Mouse (Mus musculus): Measurements from ENCODE around the gene D330020A13Rik.
"Not testable (repeated sequence)": the region's sequence is repeated elsewhere in the genome, so short reads cannot be mapped to it uniquely, and the experiment has no call there.

Gene D330020A13Rik

DNA sequence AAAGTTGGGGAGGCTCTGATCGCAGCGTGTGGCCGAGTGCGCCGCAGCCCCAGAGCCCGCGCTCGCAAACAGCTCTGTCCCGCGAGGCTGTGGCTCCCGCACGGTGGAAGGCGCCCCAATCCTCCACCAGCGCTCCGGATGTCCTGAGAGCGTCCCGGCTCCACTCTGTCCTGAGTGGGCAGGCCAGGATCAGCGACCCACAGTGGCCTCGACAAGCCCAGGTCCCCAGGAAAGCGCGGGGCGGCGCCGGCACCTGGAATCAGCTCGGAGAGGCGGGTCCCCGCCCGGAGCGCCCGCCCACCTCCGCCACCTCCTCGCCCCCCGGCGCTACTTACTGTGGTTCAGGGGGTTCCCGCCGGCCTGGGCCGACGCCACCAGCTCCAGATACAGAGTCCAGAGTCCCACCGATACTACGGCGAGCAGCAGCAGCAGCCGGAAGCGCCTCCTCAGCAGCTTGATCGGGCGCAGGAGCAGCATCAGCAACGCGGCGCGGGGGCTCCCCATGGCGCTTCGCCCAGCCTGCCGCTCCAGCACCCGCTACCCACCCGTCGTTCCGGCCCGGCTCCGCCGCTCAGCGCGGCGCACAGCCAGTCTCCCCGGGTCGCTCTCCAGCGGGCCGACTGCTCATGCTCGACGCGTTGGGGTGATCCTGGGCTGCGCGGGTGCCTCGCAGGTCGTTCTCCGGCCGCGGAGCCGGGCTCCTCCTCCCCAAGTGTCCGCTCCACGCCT lies at the start of gene D330020A13Rik, which contains the start of gene B4galnt3:
TSS of gene D330020A13Rik (plus strand) at position 309 of the 729 bp plus-strand sequence.
TSS of gene B4galnt3 (minus strand) at position 504 of the 729 bp plus-strand sequence.
- peak; percentile 62 for DNase-seq (ENCODE audit: low spot score)

DNA sequence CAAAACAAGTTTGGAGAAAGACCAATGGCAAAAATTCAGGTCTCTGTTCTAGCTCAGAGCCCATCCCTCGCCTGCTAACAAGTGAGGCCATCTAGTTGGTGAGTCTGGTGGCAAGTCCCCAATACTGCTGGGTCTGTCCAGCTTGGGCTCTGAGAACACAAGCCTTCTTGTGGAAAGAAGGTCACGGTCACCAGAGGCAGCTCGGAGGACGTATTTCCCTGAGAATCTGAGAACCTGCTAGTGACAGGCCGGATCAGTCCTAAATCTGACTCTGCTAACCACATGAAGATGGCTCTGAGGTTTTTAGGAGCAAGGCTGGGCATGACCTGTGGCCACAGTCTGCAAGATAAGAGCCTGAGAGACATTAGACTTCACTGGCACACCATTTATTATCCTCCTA lies 47.5 kb upstream of the D330020A13Rik start:
- DNase-seq (ENCODE audit: low spot score), result no peak

DNA sequence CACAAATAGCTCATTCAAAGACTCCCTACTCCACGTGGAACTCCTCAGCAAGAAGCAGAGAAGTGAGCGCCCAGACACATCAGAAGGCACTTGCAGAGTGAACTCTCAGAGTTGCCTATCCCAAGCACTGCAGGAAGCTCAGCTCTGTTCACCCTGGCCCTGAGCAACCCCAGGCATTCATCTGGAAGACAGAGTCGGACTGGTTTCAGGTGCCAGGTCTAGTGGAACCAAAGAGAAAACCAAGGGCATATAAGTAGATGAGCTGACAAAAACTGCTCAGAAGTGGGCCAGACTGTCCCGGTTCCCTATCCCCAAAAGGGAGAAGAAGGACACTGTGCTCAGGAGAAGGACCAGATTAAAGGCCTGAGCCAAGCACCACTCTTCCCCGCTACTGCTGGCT lies 44.3 kb upstream of the D330020A13Rik start:
- DNase-seq (ENCODE audit: low spot score), result no peak

DNA sequence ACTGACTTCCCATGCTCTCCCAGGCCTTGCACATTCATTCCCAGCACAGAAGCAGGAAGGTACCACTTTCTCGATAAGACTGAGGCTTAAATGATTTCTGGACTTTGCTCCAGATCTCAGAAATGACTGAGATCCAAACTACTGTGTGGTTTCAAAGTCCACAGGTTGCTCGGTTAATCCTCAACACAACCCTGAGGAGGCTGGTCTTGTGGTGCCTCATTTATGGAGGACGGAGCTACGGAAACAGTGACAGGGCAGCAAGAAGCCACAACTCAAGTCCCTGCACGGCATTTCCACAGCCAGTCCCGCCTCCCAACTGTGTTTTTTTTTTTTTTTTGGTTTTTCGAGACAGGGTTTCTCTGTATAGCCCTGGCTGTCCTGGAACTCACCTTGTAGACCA lies 43.2 kb upstream of the D330020A13Rik start:
- DNase-seq (ENCODE audit: low spot score), result no peak

DNA sequence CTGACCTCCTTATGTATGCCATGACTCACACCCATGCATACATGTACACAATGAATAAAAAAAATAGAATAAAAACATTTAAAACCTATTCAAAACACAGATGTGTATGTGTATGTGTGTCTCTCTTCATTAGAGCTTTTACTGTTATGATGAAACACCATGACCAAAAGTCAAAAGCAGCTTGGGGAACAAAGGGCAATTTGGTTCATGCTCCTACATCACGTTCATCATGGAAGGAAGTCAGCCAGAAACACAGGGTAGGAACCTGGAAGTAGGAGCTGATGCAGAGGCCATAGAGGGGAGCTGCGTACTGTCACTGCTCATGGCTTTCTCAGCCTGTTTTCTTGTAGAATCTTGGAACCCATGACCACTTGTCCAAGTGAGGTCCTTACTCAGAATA lies 41.4 kb upstream of the D330020A13Rik start:
- DNase-seq (ENCODE audit: low spot score), result no peak

DNA sequence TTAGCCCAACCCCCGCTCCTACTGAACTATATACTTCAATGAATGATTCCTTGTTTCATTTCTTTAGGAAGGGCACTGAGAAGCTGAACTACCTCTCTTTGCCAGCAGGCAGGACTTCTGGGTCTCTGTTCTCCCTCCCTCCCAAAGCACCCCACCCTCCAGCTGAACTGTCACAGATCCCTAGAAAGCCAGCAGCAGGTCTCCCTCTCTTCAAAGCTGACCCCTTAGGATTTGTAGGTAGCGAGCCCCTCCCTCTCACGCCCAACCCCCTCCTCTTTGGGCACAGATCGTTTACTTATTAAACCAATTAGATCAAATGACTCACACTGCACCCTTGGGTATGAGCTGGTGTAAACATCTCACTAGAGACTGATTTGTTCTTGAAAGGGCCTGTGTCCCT lies 39.5 kb upstream of the D330020A13Rik start:
- DNase-seq (ENCODE audit: low spot score), result no peak

DNA sequence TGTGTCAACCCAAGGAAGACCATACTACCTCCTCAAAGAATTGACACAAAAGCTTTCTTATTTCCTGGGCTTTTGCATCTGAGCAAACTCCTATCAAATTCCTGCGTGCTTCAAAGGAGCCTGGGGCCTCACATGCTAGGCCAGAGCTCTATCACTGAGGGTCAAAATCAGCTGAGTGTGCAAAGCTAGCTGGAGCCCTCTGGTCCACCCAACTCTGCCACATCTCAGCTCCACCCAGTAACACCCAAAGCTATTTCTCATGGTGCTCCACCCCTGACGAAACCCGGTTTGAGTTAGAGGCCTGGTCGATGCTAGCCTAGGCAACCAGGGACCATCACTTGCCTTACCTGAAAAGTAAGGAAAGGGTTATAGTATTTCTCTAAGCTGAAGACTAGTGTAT lies 39.0 kb upstream of the D330020A13Rik start:
- no peak for DNase-seq (ENCODE audit: low spot score)

DNA sequence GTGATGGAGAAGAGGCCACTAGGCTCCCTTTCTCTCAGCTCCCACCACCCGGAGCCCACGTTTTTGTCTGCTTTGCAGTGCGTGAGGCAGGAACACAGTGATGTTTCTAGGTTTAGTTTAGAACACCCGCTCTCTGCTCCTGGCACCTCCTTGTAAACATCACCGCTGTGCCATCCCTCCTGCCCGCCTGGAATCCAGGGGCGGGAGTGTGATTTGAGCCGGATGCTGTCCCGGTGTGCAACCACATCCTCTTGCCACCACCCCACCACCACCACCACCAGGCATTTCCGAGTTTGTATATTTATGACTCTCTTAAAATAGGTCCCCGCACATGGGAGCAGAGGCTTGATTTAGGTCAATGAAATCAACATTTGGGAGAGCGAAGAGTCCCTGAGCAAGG lies 38.5 kb upstream of the D330020A13Rik start:
- DNase-seq (ENCODE audit: low spot score), result no peak

DNA sequence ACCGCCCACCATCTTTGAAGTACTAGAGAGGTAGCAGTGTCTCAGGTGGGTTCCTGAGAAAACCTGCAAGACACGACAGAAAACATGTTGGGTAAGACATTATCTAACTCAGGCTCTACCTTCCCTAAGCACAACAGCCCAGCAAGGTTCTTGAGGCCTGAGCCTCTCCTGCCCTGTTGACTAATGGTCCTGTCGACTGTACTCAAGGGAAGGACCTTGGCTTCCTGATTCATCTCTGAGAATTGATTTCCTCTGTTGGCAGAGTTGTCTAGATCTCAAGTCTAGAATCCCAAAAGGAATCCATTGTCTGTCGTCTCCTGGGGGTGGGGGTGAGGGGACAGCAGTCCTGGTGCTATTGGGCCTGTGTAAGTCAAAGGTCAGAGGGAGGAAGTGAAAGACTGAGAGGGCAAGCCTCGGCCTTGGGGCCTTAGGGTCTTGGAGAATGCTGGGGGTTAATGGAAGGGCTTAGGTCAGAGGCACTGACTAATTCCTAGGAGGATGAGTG lies 37.7 kb upstream of the D330020A13Rik start:
- no peak for DNase-seq (ENCODE audit: low spot score)

DNA sequence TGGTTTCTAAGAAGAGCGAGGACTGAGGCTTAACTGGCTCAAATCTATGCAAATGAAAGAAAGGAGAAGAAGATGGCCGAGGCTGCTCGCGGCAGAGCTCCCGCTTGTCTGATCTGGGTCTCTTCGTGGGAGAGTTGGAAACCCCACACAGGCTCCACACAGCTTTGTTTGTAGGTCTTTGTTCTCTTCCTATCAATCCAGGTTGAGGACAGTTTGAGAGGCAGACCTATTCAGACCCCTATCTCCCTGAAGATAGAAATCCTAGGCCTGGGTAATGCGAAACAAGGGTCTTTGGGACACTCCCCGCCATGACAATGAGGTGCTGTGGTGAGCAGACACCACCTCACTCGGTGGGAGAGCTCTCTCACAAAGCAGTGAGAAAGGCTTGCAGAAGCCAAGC lies 34.7 kb upstream of the D330020A13Rik start:
- DNase-seq (ENCODE audit: low spot score), result no peak

DNA sequence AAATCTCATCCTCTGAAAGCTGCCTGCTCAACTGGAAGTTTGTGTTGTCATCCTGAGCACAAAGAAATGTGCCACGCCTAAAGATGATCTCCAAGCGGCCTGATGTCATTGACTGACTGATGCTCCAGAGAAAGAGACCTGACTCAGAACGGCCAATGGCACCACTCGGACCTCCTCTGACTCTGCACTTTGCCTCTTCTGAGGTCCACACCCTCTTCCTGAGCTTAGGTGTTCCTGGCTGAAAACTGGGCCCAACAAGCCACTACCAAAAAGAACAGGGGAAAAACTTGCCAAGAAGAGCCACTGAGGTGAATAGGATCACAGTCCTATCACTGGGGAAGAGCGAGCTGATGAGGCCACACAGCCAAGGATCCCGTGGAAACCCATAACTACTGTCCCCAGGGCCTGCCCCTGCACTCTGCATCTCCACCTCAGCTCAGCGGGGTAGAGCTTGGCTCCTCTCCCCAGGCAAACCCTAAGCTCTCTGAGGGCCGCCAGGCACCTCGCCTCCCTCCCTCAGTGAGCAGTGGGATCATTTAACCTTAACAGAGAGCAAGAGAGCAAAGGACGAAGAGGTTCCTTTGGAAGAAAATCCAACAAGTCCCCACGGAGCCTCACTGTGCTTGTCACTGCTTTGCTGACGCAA lies 31.2 kb upstream of the D330020A13Rik start:
- no peak for DNase-seq (ENCODE audit: low spot score)

DNA sequence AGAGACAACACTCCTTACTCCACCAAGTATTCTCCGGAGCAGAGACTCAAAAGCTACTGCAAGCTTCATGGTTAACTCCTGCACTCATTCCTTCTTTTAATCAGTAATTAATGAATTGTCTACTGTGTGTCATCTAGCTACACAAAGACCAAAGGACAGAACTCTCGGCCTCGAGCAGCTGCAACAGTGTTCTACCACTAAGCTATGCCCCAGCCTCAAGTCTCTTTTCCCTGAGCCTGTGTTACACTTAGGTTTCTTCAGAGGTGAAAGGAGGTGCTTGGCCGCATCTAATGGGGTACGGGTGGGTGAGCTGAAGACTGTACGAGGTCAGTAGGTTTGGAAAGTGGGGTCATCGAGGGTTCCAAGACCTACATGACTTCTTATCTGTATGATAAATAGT lies 30.6 kb upstream of the D330020A13Rik start:
- DNase-seq (ENCODE audit: low spot score), result no peak

DNA sequence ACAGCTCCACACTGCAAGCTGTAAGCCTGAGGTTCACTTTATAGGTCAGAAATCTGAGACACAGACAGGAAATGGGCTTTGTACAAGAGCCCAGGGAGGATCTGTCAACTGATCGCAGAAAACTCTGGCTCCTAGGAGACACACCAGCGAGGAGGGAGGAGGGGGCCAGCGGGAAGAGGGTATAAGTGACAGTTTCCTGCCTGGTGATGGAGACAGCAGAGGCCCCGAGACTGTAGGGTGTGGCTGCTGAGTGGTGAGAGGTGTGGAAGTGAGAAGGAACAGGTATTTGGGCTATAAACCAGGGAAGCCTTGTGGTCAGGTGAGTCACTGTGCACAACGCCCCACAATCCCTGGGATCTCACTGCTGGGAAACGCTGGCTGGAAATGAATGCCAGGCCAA lies 30.0 kb upstream of the D330020A13Rik start:
- no peak for DNase-seq (ENCODE audit: low spot score)

DNA sequence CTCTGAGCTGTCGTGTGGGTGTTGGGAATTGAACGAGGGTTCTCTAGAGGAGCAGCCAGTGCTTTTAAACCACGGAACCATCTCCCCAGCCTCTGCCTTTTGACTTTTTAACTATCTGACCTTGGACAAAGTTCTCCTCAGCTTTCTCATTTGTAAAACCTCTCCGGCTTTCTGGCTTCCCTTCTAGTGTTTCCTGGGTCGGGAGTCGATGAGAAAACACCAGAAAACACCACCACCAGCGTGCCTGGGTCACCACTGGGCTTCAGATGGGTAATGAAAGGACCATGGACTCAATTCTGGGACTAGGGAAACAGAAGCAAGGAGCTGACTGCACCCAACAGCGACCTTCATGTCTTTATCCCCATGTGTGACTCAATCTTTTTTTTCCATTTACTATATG lies 20.0 kb upstream of the D330020A13Rik start:
- no peak for DNase-seq (ENCODE audit: low spot score)

DNA sequence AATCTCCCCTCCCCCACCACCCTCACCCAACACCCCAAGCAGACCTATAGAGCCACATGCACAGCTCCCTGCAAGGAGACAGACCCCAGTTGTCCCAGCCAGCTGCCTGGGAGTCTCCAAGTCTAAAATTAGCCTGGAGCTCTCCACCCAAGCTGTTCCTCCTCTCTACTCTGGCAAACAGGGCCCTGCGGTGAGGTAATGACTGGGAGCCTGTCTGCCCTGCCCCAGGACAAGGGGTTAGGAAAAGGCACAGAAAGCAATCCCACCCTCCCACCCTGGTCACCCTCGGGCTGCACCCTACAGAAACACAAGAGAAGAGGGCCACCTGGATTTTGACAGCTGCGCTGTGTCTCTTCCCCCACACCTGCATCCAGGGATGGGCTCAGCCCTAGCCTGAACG lies 19.3 kb upstream of the D330020A13Rik start:
- DNase-seq (ENCODE audit: low spot score), result no peak

DNA sequence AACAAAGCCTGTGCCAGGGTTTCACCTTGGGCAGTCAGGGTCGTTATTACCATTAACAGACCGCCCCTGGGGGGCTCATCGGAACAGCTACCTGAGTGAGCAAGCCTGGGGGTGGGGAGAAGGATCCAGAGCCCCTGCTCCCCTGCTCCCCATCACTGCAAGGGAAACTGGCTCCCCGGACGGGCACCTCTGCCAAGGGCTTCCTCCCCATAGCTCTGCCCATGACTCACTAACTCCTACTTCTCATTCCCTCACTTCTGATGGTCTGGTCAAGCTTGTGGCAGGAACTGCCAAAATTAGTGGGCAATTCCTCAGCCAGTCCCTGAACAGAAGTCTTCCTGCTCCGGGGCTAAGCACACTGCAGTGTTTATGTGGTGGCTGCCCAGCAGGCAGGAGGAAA lies 18.9 kb upstream of the D330020A13Rik start:
- no peak for DNase-seq (ENCODE audit: low spot score)

DNA sequence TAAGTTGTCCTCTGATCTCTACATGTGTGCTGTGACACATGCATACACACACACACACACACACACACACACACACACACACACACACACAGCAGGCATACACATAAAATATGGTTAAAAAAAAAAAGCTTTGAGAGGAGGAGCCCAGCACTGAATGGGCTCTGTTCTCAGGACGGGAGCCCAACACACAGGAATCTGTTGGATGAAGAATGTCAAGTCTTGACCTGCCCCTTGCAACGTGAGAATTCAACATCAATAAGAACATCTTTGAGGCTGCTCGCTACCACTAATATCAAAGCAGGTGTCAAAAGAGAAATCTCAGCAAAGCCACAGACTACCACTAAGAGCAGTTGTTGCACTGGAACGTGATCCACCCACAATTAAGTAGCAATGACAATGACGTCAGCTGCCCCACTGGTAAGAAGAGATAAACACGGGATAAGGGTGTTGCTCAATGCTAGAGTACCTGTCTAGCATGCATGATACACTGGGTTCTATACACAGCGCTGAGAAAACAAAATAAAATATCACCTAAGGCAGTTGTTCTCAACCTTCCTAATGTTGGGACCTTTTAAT lies 17.2 kb upstream of the D330020A13Rik start:
- no peak for DNase-seq (ENCODE audit: low spot score)

DNA sequence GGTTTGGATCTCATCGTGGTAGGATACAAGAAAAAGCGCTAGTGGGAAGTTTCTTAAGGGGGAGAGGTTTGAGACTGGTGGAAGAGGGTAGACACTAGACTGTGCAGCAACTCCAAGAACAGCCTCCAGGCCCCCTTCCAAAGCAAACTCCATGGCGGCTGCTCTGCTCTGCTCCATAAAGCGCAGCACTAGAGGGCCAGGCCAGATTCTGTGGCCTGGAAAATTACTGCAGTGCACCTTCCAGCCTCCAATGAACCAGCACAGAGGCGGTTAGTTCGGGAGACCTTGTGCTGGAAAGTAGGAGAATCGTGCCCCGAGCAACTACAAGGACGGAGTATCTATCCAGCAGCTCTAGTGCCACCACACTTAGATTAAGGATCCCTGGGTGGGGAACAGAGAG lies 6.9 kb upstream of the D330020A13Rik start:
- no peak for DNase-seq (ENCODE audit: low spot score)

DNA sequence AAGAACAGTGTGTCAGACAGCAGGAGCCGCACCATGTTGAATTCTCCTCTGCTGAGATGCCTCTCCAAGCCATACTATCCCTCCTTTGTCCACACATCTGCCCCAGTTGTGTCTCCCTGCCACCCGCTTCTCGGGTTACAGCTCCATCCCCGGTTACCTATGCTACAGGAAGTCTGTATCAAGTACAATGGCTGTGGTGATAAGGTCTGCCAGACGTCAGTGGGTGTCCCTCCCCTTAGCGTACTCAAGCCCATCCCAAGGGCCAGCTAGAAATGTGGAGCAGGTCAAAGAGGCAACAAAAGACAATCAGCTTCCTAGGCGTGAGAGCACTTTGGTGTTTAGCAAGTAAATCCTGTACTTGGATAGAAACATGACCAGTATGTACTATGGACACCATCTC lies 5.6 kb upstream of the D330020A13Rik start:
- DNase-seq (ENCODE audit: low spot score), result no peak

DNA sequence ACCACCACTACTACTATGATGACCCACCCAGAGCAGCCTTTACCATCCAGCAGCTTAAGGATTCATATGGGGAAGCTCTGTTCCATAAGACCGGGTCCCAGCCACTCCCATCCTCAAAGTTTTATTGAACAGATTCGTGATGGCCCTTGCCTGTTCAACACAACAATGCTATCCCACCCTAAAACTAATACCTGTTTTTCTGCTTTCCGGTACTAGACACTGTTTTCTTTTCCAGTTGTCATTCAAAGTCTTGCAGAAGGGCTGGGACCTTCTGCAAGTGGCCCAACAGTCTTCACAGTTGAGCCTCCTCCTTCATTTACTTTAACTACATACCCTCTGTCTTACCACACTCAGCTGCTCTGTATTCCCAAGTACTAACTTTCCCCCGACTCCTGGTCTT lies 4.7 kb upstream of the D330020A13Rik start:
- no peak for DNase-seq (ENCODE audit: low spot score)

DNA sequence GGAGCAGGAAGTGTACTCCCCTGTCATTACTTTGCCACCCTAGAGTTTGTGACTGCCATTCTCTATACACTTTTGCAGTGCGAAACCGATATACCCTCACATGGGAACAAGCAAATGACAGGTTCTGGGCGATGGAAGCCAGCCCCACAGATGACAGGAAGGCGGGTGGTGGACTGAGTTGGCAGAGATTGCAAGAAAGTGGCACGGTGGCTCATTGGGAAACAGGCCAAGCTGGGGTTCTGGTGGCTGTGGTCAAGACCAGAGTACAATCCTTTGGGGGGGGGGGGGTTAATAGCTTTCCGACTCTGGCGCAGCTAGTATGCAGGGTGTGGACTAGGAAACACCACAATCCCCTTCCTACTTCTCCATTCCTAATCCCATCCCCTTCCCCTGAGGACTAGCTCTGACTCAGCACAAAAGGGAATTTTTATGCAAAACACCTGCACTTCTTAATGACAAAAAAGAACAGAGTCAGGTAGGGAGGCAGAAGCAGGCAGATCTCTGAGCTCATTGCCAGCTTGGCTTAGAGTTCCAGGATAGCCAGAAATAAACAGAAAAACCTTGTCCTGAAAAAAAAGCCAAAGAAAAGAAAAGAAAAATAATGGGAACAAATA lies 2.7 kb upstream of the D330020A13Rik start:
- no peak for DNase-seq (ENCODE audit: low spot score)

DNA sequence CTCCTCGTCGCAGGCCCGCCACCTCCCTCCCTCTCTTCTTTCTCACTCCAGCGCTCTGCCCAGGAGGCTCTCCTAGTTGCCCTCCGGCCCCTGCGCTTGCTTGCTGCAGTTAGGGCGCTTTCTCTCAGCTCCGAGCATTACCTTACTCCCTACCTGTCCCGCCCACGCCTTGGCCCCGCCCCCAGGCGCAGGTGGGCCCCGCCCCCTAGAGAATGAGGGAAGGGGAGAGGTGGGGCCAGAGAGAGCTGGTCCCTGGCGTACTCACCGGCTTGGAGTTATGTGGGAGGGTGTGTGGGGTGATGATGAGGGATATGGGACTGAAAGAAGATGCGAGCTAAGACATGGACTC lies 595 bp downstream of the D330020A13Rik start:
- peak; percentile 73 for DNase-seq (ENCODE audit: low spot score)

DNA sequence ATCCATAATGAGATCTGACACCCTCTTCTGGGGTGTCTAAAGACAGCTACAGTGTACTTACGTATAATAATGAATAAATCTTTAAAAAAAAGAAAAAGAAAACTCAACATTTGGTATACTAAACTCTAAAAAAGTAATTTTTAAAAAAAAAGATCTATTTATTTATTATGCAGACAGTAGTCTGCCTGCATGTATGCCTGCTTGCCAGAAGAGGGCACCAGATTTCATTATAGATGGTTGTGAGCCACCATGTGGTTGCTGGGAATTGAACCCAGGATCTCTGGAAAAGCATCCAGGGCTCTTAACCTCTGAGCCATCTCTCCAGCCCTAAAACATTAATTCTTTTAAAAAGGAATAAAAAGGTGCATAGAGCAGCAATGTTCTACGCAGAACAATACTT lies 2.4 kb downstream of the D330020A13Rik start:
- DNase-seq (ENCODE audit: low spot score), result not testable (repeated sequence)
